Mouse (Mus musculus) CH12.LX (cell line): Measurements from ENCODE around the gene Nova2. TPM values are rescaled to one million over a fixed set of nuclear protein-coding genes. Genes with fewer than 3 reads are reported as not detected.

Experiments
- DNase-seq: peaks from one replicate; pipeline ENCODE4 v3.0.0-alpha.2; 2013; ENCODE audit errors: extremely low read depth
- H3K27ac ChIP-seq: 2 replicates; pipeline ENCODE4 v1.5.1; 2012; ENCODE audit warnings: low read depth, mild to moderate bottlenecking, control low read depth, moderate library complexity; ENCODE audit not compliant: insufficient read depth
- H3K27me3 ChIP-seq: replicated peaks from 2 replicates; pipeline ENCODE3; 2012; ENCODE audit warnings: inconsistent platforms
- H3K36me3 ChIP-seq, 2 experiments: replicated peaks in 1 of 2; 2 replicates each; pipeline versions ENCODE3 to v1.6.1; 2012; ENCODE audit warnings: inconsistent platforms in 1 of 2, low read length in 1 of 2, mild to moderate bottlenecking in 1 of 2, mixed read lengths in 1 of 2, moderate library complexity in 1 of 2; ENCODE audit not compliant: control insufficient read depth in 1 of 2, insufficient read depth in 1 of 2
- H3K4me1 ChIP-seq, 2 experiments: 2 replicates each; pipeline ENCODE4 v1.6.1; 2012; ENCODE audit warnings: inconsistent platforms in 1 of 2, moderate library complexity in 1 of 2; ENCODE audit not compliant: insufficient read depth in 2 of 2, control insufficient read depth in 1 of 2
- H3K4me2 ChIP-seq: 2 replicates; pipeline ENCODE4 v1.6.1; 2012; ENCODE audit warnings: low read depth, mild to moderate bottlenecking, control low read depth; ENCODE audit not compliant: poor library complexity, insufficient read depth, severe bottlenecking
- H3K4me3 ChIP-seq, 3 experiments: fragments of 150-350 bp in 1 of 3; sonication (generic) in 1 of 3; replicated peaks in 1 of 3; 2 replicates each; pipeline versions ENCODE3 to v1.5.1; 2011 to 2012; ENCODE audit warnings: low read depth in 2 of 3, low read length in 2 of 3, mild to moderate bottlenecking in 2 of 3, moderate library complexity in 2 of 3, control low read depth in 1 of 3, improper control_type of control experiment in 1 of 3, inconsistent platforms in 1 of 3, mixed read lengths in 1 of 3; ENCODE audit not compliant: poor library complexity in 1 of 3
- H3K79me2 ChIP-seq: replicated peaks from 2 replicates; pipeline ENCODE4 v1.6.1; 2012; ENCODE audit warnings: mild to moderate bottlenecking, moderate library complexity; ENCODE audit not compliant: control insufficient read depth, poor library complexity, insufficient read depth, severe bottlenecking; ENCODE audit errors: extremely low read depth
- H3K9ac ChIP-seq: 2 replicates; pipeline ENCODE4 v1.6.1; 2012; ENCODE audit warnings: low read depth, mild to moderate bottlenecking, control low read depth, moderate library complexity; ENCODE audit not compliant: insufficient read depth
- H3K9me3 ChIP-seq: replicated peaks from 2 replicates; pipeline ENCODE3; 2012; ENCODE audit warnings: low read length, inconsistent platforms, mixed read lengths
- CHD1 ChIP-seq: IDR thresholded peaks from 2 replicates; pipeline ENCODE4 v1.6.1; 2012; ENCODE audit warnings: low read depth, low read length, improper control_type of control experiment, inconsistent platforms
- GABPA ChIP-seq: IDR thresholded peaks from 2 replicates; pipeline ENCODE4 v1.6.1; 2012; ENCODE audit warnings: low read depth, low read length, improper control_type of control experiment, inconsistent platforms; ENCODE audit not compliant: insufficient replicate concordance
- JUN ChIP-seq: IDR thresholded peaks from 2 replicates; pipeline ENCODE4 v1.6.1; 2011; ENCODE audit warnings: low read depth, mild to moderate bottlenecking, low read length, improper control_type of control experiment, moderate library complexity; ENCODE audit not compliant: insufficient read depth
- JUND ChIP-seq: conservative IDR thresholded peaks from 2 replicates; pipeline ENCODE4 v1.6.1; 2011; ENCODE audit warnings: low read depth, low read length, improper control_type of control experiment
- MAX ChIP-seq: IDR thresholded peaks from 2 replicates; pipeline ENCODE4 v1.6.1; 2011; ENCODE audit warnings: low read length, improper control_type of control experiment
- MAZ ChIP-seq: IDR thresholded peaks from 2 replicates; pipeline ENCODE4 v1.6.1; 2012; ENCODE audit warnings: low read depth, mild to moderate bottlenecking, inconsistent platforms, low read length, improper control_type of control experiment, moderate library complexity
- MEF2A ChIP-seq: IDR thresholded peaks from 2 replicates; pipeline ENCODE4 v1.6.1; 2014; ENCODE audit warnings: low read depth, mild to moderate bottlenecking, inconsistent platforms, low read length, improper control_type of control experiment, borderline replicate concordance
- MYC ChIP-seq: IDR thresholded peaks from 2 replicates; pipeline ENCODE4 v1.6.1; 2011; ENCODE audit warnings: low read depth, mild to moderate bottlenecking, improper control_type of control experiment, low read length
- NRF1 ChIP-seq: IDR thresholded peaks from 2 replicates; pipeline ENCODE4 v1.6.1; 2014; ENCODE audit warnings: low read depth, mild to moderate bottlenecking, inconsistent platforms, low read length, improper control_type of control experiment, moderate library complexity
- PAX5 ChIP-seq: IDR thresholded peaks from 2 replicates; pipeline ENCODE4 v1.6.1; 2012; ENCODE audit warnings: low read length, inconsistent platforms, mixed read lengths
- TBP ChIP-seq: conservative IDR thresholded peaks from 2 replicates; pipeline ENCODE4 v1.6.1; 2011; ENCODE audit warnings: low read depth, low read length, improper control_type of control experiment
- TCF12 ChIP-seq: IDR thresholded peaks from 2 replicates; pipeline ENCODE4 v1.6.1; 2014; ENCODE audit warnings: low read depth, mild to moderate bottlenecking, inconsistent platforms, low read length, improper control_type of control experiment
- ZC3H11A ChIP-seq: IDR thresholded peaks from 2 replicates; pipeline ENCODE4 v1.6.1; 2012; ENCODE audit warnings: low read depth, mild to moderate bottlenecking, inconsistent platforms, low read length, improper control_type of control experiment
- ZKSCAN1 ChIP-seq: IDR thresholded peaks from 2 replicates; pipeline ENCODE4 v1.6.1; 2012; ENCODE audit warnings: low read depth, inconsistent platforms, low read length, improper control_type of control experiment, borderline replicate concordance
- ZNF384 ChIP-seq: IDR thresholded peaks from 2 replicates; pipeline ENCODE4 v1.6.1; 2012; ENCODE audit warnings: low read depth, low read length, improper control_type of control experiment, inconsistent platforms
- dilution Hi-C: fragments of 300-500 bp; cut with MboI; formaldehyde crosslinking; loops from 2 replicates; pipeline ENCODE4 v1.14.3; 2020; ENCODE audit warnings: low sequenced_read_pairs; ENCODE audit not compliant: extremely low pct_unique_long_range_greater_than_20kb, extremely low pct_ligation_motif_present
- in situ Hi-C: fragments of 300-500 bp; cut with MboI; formaldehyde crosslinking; loops from 3 replicates; pipeline ENCODE4 v1.14.3; 2019; ENCODE audit warnings: low sequenced_read_pairs, low pct_ligation_motif_present, low pct_unique_long_range_greater_than_20kb, mixed read lengths
- polyA plus RNA-seq: library from polyadenylated mRNA; unstranded; fragments of >175 nt; gene quantifications from 2 replicates; pipeline ENCODE4 v1.2.1, GENCODE M21; 2012; ENCODE audit warnings: low read depth; ENCODE audit not compliant: insufficient read length
- total RNA-seq, 2 experiments: library from RNA; depleted of rRNA; stranded (reverse); fragments of 300-350 nt in 1 of 2; fragments of >200 nt in 1 of 2; gene quantifications; 2 replicates each; pipeline ENCODE4 v1.2.3; 2012 to 2014

Gene Nova2
- total and polyA plus RNA-seq, 3 experiments = 0.04 TPM; not detected in 2

GRCm38 (mm10) chr7:18942376-18942775 lies 16.7 kb downstream of the Nova2 start:
- Histone ChIP-seq H3K36me3 (no peaks in the 10 kb centered on the region), H3K4me2 (0 out of 2 replicates have a peak overlapping the region, but pooled peaks have one; percentile 5), H3K79me2 (no peaks in the 10 kb centered on the region), H3K27ac (no peak overlapping the region), H3K4me1 (peaks cover 0 to 17% of the 10 kb centered on the region in 2 experiments; a peak in 2 of 4 replicates), H3K9me3 (no peaks in the 10 kb centered on the region)
- in situ Hi-C loops = no loop called here
- no peak for TF ChIP-seq GABPA
- TF ChIP-seq ZNF384 = no peak
- no peak for TF ChIP-seq ZC3H11A
- TF ChIP-seq, all 38 proteins: peak for 0
- no peak for DNase-seq
- Histone ChIP-seq H3K9ac (no peak overlapping the region), H3K27me3 (peaks cover 77% of the 10 kb centered on the region), H3K4me3 (no peak overlapping the region)
- dilution Hi-C loops = no loop called here

- peaks cover 80% of the 10 kb centered on the region for H3K27me3 ChIP-seq
- no peak overlapping the region for H3K4me3 ChIP-seq
- 0 out of 2 replicates have a peak overlapping the region, but pooled peaks have one; percentile 5 for H3K4me2 ChIP-seq
- in situ Hi-C loops = no loop called here
- no peak for DNase-seq
- H3K27ac ChIP-seq = no peak overlapping the region
- H3K79me2 ChIP-seq = no peaks in the 10 kb centered on the region
- H3K9ac ChIP-seq = no peak overlapping the region
- dilution Hi-C loops = no loop called here
- H3K36me3 ChIP-seq = no peaks in the 10 kb centered on the region
- TF ChIP-seq JUND = no peak
- no peak for TF ChIP-seq MAX
- TF ChIP-seq NRF1 = no peak
- no peak for TF ChIP-seq TCF12
- no peak for TF ChIP-seq ZKSCAN1
- TF ChIP-seq CHD1 = no peak
- no peak for TF ChIP-seq JUN
- no peak for TF ChIP-seq TBP
- no peak for TF ChIP-seq MEF2A
- TF ChIP-seq MAZ = no peak
- no peak for TF ChIP-seq MYC
- TF ChIP-seq PAX5 = no peak
- H3K4me1 ChIP-seq = peaks cover 0 to 17% of the 10 kb centered on the region in 2 experiments; a peak in 2 of 4 replicates
- H3K9me3 ChIP-seq = no peaks in the 10 kb centered on the region
These were observed 17.1 kb downstream of the Nova2 start for GRCm38 (mm10) chr7:18942815-18943214.
